Comparison of ENCODE assay signal across 16 mouse cellular contexts in genomic region chr15:84538974-84539588, GRCm38 (mm10). TPM values are rescaled to one million over a fixed set of nuclear protein-coding genes. Genes with fewer than 3 reads are reported as not detected.
A peak's percentile ranks its signal among the peaks of the same experiment; 100 is the strongest.
DNase-seq lines count a peak whose midpoint lies in the region; ATAC-seq and TF ChIP-seq lines count a peak whose summit lies in the region.
"Had no signal": no experiment of that assay in that cellular context is flagged by ENCODE, and none has a peak within 500 bp of the region (broad histone marks: within the 10 kb centered on the region; RNA-seq: fewer than 3 reads in every experiment).

No protein-coding gene starts in this region.

- H3K36me3 ChIP-seq in testis, adult 2 months (ENCODE audit: control insufficient read depth, insufficient read depth, low read length): no peaks in the 10 kb centered on the region
- H3K36me3 ChIP-seq in intestine, embryonic 15.5 days: no peaks in the 10 kb centered on the region
- H3K36me3 ChIP-seq: forebrain, embryonic 12.5 days; G1E; liver, embryonic 15.5 days had no signal

- peak overlapping the region; percentile 90 for H3K4me3 ChIP-seq in testis, adult 2 months (ENCODE audit: control insufficient read depth, low read depth, low read length)
- peak overlapping the region; percentile 10; the same call in 1 of the 2 replicates for H3K4me3 ChIP-seq in intestine, embryonic 15.5 days (replicated peaks)
- H3K4me3 ChIP-seq: forebrain, embryonic 12.5 days; liver, embryonic 15.5 days; myocyte had no signal

- DNase-seq in testis, postnatal 10 days (ENCODE audit: low spot score): no peak
- peak; percentile 71 for DNase-seq in R1 (ENCODE audit: low read depth, low spot score)
- peak; percentile 14 to 21 for DNase-seq in urinary bladder, postnatal 36 days (ENCODE audit: low spot score in 2 of 2)
- no peak for DNase-seq in adrenal gland, postnatal 14 days
- no peak for DNase-seq in thymus, postnatal 14 days
- DNase-seq: cerebellum, adult 2 months; heart, postnatal 10 days; midbrain, embryonic 14.5 days had no signal

- peak overlapping the region; percentile 54; the same call in 1 of the 2 replicates for H3K27ac ChIP-seq in testis, adult 2 months (ENCODE audit: control insufficient read depth, insufficient read depth, low read depth, low read length)
- no peak overlapping the region for H3K27ac ChIP-seq in intestine, embryonic 15.5 days
- H3K27ac ChIP-seq: forebrain, embryonic 12.5 days; kidney, postnatal 0 days; liver, embryonic 15.5 days had no signal

- no peak overlapping the region for H3K9ac ChIP-seq in intestine, embryonic 15.5 days
- H3K9ac ChIP-seq: forebrain, embryonic 12.5 days; liver, embryonic 15.5 days had no signal

- no peaks in the 10 kb centered on the region for H3K27me3 ChIP-seq in testis, adult 2 months (ENCODE audit: control insufficient read depth, insufficient read depth, low read length)
- no peaks in the 10 kb centered on the region for H3K27me3 ChIP-seq in intestine, embryonic 15.5 days (replicated peaks)
- H3K27me3 ChIP-seq: liver, embryonic 15.5 days had no signal

- no peak for TF ChIP-seq POLR2A in testis, adult 2 months (IDR thresholded peaks at IDR 0.05; ENCODE audit: control insufficient read depth, low read depth, low read length)

- H3K4me2 ChIP-seq in intestine, embryonic 15.5 days (replicated peaks): peak overlapping the region; percentile 41
- H3K4me2 ChIP-seq: forebrain, embryonic 12.5 days; heart, embryonic 11.5 days; liver, embryonic 15.5 days had no signal

- peaks cover 4% of the 10 kb centered on the region for H3K4me1 ChIP-seq in testis, adult 2 months (ENCODE audit: control insufficient read depth, insufficient read depth, low read length)
- H3K4me1 ChIP-seq in intestine, embryonic 15.5 days (replicated peaks): no peaks in the 10 kb centered on the region
- H3K4me1 ChIP-seq: forebrain, embryonic 12.5 days; liver, embryonic 15.5 days had no signal

- no peak for TF ChIP-seq CTCF in testis, adult 2 months (IDR thresholded peaks at IDR 0.05; ENCODE audit: control insufficient read depth, insufficient read depth, insufficient replicate concordance, low read depth, low read length)

- H3K9me3 ChIP-seq in intestine, embryonic 15.5 days: no peaks in the 10 kb centered on the region
- H3K9me3 ChIP-seq: forebrain, embryonic 12.5 days; liver, embryonic 15.5 days had no signal

- WGBS in intestine, embryonic 15.5 days: 61% methylated on average over 15 of the region's 15 CpGs

- peak; percentile 73 for ATAC-seq in intestine, embryonic 15.5 days

RNA-seq across cellular contexts. Expression of gene Rtl6, which starts 18.5 kb away (rescaled TPM):
- polyA plus RNA-seq in testis, adult 2 months (2012; rRNA removed): 32.1 and 34.3 TPM in 2 replicates
- polyA plus RNA-seq in intestine, embryonic 15.5 days (2015; fragmentation: Nextera tagmentation; extraction: Ambion mirVana): 10.1 and 10.3 TPM in 2 replicates
- 6.3 and 7.2 TPM in 2 replicates for total RNA-seq in adrenal gland, postnatal 14 days (2021)
- polyA plus RNA-seq: G1E had no signal

Comparison
In these comparisons a context has a peak if more than half of its experiments do, and no peak if none do; other contexts are left out.
1. DNase-seq: peak in R1 (single experiment) and urinary bladder, postnatal 36 days (2 of 2); none in testis, postnatal 10 days (single experiment), adrenal gland, postnatal 14 days (single experiment) and thymus, postnatal 14 days (single experiment).